Mouse (Mus musculus) spleen, postnatal 36 days (tissue): ENCODE results near the gene Ctbs.

Experiments
- DNase-seq, 2 experiments: peaks; one replicate each; pipeline ENCODE4 v3.0.0; 2022; ENCODE audit warnings: low spot score in 2 of 2, mixed read lengths in 1 of 2

Ctbs gene

DNA sequence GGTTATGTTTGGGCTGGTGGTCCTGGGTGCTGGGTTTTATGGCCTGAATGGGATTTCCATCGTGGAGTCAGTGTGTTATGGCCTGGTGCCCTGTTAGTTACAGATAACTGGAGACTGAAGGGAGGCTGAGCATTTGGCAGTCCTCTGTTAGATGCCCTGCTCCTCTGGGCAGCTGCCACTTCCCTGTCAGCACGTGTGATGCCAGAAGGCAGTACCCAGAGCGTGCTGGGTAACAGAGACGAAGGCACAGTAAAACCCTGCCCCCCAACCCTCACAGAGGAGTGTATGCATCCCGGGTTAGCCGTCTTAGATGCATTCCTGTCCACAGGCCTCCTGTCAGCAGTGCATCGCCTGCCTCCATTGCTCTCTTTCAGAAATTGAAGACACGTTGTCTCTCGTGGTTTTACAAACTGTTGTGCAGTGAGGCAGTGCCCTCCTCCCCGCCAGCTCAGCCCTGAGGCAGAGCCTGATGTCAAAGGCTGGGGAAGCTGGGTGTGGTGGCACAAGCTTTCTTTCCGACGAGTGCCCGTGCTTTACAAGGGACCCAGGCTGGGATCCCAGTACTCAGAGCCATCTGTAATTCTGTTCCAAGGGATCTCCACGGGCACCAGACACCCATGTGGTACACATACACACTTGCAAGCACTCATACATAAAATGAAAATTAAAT is 15.8 kb upstream of the Ctbs start:
- no peak for DNase-seq

DNA sequence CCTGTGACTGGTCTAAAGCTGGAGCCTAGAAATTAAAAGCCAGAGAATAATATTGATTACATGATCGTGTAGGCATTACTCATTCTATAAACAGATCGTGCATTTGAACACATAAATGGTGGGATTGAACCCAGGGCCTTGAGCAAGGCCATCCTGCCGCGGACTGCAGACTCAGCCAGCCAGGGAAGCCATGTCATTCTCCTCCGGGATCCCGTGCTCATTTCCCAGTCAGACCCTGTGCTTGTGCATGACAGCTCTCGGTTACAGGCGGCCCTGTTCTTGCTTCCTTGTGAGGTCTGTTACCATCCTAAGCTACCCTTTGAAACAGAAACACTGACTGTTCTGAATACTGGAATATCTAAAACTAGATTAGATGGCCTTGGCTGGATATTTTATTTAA is 14.9 kb upstream of the Ctbs start:
- DNase-seq: no peak

DNA sequence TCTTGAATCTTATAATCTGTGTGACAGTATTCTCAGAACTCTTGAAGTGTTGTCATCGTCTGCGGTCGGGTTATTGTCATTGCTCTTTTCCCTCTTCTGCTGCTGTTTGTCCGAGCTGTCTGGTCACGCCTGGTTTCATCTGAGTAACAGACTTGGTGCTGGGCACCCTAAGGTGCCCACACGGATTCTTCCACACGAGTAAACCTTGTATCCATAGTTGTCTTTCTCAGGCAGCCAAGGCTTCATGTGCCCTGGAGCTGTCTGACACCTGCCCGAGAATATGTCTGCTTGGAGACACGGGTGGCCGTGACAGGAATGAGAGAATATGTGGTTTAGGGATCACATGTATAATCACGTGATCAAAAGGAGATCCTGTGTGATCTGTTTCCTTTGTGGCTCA is 14.1 kb upstream of the Ctbs start:
- DNase-seq: no peak

DNA sequence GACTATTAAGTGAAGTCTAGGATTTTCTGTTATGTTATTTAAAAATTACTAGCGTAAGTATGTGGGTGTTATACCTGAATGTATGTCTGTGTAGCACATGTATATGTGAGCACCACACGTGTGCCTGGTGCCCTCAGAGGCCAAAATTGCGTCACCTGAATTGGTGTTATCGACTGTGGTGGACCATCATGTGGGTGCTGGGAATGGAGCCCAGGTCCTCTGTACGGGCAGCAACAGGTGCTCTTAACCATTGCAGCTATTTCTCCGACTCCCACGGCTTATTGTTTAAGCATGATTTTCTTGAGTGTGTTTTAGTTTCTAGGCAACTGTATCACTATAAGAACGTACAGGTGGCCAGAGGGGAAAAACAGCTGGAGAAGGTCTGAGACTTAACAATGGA is 13.5 kb upstream of the Ctbs start:
- DNase-seq: no peak

DNA sequence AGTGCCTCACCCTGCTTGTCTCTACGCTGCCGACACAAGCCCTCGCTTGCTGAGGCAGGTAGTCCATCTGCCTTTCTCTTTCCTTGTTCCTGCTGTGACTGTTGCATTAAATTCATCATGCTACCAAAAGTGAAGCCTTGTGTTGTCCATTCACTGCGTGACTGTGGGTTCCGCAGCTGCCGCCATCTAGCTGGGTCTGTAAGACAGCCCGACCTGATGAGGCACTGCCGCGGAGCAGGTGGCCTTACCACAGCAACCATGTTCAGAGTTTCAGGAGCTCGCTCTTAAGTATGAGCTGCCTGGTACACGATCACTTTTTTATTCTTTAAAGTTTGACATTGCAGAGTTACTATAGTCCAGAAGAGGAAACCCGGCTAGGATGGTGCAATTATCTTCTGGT is 9.6 kb upstream of the Ctbs start:
- no peak for DNase-seq

DNA sequence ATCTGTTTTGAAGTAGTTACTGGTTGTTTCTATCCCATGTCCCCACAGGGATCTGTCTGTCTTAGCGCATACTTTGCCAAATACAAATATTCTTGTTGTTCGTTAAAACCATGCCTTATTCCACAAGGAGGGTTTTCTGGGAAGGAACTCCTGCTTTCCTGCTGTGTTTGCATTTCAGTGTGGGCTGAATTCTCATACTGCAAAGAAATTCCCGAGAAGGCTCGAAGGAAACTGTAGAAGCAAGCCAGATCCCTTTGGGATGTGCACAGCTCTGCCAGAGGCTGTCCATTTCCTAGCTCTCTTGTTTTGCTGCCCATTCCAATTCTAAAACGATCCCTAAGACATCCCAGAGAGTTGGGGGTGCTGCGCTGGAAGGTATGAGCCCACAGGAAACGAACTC is 9.2 kb upstream of the Ctbs start:
- DNase-seq: no peak

DNA sequence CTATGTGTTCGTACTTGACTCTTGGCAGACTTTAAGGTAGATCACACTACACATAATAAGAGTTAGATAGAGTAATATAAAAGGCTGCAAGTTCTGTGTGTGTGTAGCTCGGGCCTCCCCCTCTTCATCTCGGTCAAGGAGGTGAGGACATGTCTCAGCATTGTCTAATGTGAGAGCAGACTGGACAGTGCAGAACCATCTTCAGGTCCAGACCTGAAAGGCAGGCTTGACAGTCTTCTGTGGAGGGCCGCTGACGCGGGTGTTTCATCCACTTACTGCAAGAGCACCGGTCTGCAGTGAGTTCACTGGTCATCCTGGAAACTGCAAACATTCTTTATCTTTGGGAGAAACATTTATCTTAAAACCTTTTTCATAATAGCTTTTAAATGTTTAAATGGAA is 7.1 kb upstream of the Ctbs start:
- no peak for DNase-seq

DNA sequence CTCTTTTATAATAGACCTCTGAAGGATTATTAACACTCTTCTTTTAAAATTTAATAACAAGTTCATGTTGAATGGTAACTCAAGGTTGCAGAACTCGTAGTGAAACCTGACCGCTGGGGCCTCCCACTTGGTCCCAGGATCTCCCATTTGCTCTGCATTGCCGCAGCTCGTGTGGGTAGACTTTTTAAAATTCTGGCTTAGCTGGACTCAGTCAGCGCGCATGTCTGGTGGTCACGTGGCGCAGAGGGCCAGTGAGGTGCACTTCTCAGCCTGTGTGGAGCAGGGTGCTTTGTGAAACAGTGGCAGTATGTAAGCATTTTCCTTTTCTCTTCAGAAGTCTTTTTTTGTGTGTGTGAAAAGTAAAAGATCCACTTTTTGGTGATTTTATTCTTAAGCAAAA is 6.7 kb upstream of the Ctbs start:
- DNase-seq: no peak

DNA sequence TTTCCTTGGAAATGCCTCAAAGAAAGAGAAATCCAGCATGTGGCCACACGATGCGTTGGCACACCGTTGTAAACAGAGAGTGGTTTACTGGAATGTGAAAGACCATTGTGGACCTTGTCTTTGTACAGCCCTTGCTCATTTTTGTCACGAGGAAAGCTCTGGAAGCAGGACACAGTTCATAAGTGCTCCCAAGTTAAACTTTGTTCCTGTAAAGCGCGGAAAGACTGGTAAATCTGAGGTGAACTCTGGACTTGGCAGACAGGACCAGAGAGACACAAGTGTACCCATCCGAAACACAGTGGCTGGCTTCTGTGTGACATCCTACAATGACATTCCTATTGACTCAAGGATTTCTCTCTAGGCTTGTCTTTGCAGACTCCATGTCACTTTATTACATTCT is 6.2 kb upstream of the Ctbs start:
- DNase-seq: no peak

DNA sequence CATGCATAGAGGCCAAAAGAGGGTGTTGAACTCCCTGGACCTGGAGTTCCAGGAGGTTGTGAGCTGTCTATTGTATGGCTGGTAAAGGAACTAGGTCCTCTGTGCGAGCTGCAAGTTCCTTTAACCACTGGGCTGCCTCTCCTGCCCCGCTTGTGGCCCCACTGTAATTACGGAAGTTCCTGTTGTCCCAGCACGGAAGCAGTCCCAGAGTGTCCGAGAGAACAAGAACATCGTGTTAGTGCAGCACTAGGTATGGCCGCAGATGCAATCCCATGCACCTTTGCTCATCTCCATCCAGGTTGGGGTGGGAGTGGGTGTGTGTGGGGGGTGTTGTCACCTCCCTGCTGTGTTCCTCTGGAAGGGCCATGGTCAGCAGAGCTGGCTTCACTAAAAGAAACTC is 4.7 kb upstream of the Ctbs start:
- no peak for DNase-seq

DNA sequence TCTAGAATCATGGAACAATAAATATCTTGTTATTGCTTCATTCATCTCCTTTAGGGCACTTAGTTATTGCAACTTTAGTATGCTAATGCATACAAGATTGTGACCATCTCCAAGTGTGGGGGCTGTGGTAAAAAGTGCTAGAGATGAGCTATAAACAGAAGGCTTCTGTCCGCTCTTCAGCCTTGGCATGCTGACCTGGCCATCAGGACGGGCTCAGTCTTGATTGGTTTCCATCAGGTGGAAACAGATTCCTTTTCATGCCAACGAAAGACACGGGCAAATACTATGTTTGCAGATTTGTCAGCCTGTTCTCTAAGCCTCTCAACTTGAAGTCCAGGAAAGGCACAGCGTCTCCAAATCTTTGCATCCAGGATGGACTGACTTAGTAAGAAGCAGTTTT is 2.4 kb upstream of the Ctbs start:
- DNase-seq: no peak

DNA sequence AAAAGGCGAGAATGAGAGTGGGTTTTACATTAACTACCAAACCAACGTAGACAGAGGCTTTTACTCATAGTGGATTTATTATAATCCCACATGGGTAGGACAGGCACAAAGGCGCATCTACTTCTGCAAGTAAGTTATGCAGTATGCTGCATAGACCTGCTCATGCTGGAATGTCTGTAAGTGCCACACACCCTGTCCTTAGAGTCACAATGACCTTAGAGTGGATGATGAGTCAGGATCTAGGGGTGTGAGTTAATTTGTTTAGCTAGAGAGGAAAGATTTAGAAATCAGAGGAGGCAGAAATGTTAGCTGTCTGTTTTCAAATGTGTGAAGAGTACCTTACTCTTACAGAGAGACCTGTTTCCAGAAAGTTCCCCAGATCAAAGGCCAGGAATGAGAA is 2.0 kb upstream of the Ctbs start:
- no peak for DNase-seq

DNA sequence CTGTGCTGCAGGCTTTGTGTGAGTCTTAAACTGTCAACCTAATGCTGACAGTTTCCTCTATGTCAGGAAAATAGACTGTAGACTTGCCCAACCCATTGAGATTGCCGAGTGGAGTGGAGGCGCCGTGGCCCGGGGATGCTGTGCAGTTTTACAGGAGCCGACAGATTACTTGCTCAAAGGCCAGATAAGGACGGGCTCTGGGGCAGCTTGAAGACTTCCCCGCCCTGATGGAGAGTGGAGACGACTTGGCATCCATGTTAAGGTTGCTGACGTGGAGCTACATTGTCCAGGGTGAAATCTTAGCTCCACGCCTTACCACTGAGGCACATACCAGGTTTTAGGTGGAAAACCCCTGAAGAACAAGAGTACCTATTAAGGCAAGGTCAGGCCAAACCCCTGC is 1.2 kb upstream of the Ctbs start:
- no peak for DNase-seq

DNA sequence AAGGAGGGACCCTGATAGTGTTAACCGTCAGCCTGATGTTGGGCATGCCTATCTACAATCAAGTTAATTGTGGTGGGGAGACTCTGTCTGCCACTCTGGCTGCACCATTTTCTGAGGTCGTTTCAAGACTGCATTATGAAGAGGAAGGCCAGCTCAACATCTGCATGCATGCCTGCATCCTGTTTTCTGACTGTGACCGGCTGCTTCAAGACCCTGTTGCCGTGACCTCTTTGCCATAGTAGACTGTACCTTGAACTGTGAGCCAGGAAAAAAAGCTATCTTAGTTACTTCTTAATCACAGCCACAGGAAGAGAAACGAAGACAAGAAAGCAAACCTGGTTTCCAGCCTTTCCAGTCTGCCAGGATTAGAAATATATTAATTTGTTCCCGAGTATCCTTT is 626 bp upstream of the Ctbs start:
- no peak for DNase-seq

DNA sequence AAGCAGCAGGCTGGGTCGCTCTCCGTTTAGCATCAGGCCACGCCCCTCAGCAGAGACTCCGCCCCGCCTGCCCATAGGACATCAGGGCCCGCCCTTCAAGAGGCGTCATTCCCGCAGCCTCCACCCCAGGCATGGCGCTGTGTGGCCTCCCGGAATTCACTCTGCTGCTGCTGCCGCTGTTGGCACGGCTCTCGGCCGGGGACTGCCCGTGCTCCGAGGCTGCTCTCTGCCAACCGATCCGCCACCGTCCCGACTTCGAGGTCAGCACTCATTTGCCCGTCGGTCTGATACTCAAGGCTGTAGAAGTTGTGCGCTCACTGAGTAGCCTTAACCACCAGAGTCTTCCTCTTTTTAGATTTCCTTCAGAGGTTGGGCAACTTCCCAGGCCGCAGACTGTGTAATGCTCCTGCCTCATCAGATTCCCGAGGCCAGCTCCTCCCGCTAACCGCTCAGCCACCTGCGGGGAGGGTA is 811 bp downstream of the Ctbs start:
- peak; percentile 87 to 89 for DNase-seq

DNA sequence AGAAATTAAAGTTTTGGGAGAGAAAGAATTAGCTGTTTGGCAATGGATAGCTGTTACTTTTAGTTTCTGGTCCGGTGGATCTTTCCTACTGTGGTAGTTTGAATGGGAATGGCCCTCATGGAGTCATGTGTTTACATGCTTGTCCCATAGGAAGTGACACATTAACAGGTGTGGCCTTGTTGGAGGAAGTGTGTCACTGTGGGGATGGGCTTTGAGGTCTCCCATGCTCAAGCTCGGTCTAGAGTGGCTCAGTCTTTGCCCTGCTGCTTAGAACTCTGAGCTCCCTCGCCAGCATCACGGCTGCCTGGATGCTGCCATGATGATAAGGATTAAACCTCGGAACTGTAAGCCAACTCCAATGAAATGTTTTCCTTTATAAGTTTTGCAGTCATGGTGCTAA is 1.8 kb downstream of the Ctbs start:
- DNase-seq: no peak

DNA sequence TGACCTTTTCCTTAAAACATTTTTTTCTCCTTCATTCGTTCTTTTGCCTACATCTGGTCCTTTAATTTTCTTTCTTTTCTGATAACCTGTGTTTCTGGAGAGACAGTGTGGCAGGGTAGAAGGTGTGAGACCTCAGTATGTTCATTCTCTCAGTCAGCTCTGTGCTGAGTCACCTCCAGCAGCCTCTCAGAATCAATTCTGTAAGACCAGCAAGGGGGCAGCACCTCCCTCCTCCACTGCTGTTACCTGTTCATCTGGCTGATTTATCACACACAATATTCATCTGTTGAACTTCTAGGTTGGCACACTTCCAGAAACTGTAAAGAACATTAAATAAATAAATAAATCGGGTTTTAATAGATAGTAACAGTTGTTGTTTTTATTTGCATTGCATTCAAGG is 13.3 kb downstream of the Ctbs start:
- DNase-seq: no peak

DNA sequence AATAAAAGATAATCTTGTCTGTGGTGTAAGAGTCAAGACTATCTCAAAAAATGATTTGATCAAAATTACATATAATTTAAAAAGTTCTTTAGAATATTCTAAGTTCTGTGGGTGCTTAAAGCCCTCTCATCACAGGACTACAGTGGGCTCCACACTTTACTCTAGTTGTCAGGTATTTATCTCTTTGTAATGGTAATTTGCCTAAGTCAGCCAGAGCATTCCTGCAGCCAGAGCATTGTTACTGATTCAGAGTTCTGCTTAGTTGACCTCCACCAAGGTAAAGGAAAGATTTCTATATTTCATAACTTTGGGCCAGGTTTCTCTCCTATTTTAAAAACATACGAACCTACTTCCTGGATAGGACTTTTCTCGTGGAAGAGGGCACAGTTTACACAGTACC is 19.6 kb downstream of the Ctbs start:
- no peak for DNase-seq

DNA sequence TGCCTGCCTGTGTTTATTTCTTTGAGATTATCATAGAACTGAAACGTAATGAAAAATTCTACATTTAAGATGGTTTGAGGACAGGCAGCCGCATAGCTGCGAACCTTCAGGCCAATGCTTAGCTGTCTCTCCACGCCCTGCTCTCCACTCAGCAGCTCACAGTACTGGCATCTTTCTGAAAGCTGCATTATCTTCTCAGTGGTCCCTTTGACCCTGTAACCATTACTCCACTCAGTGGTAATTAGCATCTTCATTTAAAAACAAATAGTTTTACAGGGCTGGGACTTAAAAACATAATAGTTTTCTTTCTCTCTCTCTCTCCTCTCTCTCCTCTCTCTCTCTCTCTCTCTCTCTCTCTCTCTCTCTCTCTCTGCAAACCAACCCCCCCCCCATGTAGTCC is 23.1 kb downstream of the Ctbs start:
- DNase-seq: no peak

DNA sequence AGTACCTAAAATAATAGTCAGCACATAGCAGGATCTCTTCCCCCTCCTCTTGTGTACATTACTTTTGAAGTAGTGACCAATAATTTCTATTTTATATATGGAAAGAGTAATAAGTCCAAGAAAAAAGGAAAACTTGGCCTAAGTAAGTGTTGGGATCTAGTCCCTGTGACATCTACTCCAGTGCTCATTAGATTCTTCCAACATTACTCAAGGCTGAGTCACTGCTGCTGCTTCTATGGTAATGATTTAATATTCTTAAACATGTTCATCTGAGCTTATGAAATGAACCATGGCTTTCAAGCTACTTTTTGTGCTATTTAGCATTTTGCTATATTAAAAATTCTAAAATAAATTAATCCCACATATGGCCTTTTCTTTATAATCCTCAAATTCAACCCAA is 24.1 kb downstream of the Ctbs start:
- no peak for DNase-seq

DNA sequence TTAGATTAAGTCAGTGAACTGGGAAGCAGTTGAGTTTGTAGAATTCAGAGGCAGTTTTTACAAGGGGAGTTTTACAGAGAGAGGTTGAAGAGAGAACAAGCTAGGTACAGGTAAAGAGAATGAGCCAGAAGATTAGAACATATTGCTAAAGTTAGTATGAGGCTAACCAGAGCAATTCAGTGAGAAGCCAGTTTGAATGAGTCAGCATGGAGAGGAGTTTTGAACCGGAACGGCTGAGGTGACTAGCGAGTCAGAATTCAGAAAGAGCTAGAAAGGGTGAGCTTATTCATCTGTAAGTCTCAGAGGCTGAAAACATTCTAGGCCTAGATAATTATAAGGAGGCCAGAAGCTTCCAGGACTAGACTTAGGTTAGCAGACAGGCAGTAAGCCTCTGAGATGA is 24.8 kb downstream of the Ctbs start:
- no peak for DNase-seq

DNA sequence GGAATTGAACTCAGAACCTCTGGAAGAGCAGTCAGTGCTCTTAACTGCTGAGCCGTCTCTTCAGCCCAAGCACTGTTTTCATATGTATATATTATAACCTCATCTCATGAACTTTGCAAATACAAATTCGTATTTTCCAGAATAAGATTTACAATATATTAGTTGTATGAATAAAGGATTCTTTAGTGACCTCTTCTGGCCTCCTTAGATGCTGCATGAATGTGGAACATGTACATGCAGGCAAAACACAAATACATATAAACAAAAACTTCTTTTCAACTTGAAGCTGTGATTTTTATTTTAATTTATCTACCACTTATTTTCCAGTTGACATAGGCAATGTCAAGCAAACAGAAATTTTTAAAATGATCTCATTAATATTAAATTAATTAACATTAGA is 32.4 kb downstream of the Ctbs start:
- DNase-seq: no peak

DNA sequence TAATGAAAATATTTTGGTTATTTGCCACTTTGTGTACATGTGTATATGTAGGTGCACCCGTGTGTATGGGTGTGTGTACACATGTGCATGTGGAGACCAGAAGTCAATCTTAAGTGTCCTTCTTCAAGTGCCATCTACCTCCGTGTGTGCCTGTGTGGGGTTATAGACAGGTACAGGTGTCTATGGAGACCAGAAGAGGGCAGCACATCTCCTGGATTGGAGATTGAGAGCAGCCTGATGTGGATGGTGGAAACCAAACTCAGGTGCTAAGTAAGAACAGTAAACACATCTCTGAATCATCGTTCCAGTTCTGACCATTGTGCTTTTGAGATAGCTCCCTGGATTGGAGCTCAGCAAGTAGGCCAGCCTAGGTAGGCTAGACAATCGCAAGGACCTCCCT is 36.9 kb downstream of the Ctbs start:
- no peak for DNase-seq

DNA sequence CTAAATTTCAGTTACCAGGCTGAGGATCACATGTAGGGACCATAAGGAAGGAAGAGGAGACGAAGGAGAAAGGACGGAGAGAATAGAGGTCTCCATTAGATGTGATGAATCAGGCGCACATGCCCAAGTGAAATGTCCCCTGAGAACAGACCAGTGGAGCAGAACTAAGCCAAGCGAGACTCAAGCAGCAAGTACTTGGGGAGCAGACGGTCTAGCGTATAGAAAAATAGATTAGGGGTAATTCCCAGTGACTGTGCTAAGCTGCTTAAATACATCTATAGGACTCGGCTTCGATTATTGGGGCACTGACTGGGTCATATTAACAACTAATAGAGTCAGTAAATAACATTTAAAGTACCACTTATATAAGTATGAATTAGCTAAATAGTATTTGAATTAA is 45.3 kb downstream of the Ctbs start:
- no peak for DNase-seq

DNA sequence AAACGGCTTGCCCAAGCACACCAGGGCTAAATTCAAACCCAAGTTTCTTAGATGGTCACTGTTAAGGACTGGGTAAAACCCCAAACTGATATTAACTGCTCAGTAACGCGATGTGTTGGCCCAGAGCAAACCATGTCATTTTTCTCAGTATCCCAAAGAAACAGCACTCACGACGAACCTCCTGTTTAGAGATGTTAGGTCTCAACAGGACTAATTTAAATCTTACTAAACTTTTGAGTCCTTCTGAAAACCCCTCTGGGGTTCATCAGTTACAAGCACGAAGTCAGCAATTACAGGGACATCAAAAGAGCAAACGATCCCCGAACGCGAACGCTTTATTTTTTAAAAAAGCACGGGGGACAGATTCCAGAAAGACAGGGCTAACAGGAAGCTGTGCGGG is 49.4 kb downstream of the Ctbs start:
- DNase-seq: no peak
